Mouse (Mus musculus) ovary, postnatal 10 days (tissue): ENCODE measurements around the gene Myct1.

Experiments
- DNase-seq: peaks from one replicate; pipeline ENCODE4 v3.0.0; 2022; ENCODE audit warnings: low spot score

Gene Myct1

GRCm38 (mm10) chr10:5615186-5616040 is 21.8 kb downstream of the Myct1 start:
- DNase-seq: no peak

DNA sequence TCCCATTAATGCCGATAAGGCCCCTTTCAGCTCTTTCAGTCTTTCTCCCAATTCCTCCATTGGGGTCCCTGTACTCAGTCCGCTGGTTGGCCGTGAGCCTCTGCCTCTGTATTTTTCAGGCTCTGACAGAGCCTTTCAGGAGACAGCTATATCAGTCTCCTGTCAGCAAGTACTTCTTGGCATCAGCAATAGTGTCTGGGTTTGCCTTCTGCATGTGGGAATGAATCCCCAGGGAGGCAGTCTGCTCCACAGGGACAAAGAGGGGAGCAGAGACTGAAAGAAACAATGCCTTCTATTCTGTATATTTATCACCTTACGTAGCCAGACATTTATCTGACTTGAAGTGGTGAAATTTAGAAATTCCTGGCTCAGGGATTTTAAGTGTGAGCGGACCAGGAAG is 32.7 kb downstream of the Myct1 start:
- DNase-seq: no peak

GRCm38 (mm10) chr10:5633672-5634200 is 40.2 kb downstream of the Myct1 start:
- no peak for DNase-seq

DNA sequence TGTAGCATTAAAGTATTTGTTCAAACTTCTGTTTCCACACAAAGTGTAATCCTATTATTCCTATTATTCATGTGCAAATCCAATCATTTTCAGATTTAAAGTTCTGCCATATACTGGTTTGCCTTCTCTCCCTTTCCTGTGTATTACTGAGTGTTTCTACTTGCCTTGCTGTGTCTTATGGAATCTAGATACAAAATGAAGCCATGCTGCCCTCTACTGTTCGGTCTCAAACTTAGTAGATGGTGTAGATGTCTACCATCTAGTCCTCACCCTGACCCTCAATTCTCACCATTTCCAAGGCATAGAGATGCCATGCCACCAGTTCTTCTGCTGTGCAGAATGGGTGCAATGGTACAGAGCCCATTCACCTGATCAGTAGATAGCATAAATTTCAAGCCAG is 40.8 kb downstream of the Myct1 start:
- no peak for DNase-seq

- DNase-seq: no peak
Observed at GRCm38 (mm10) chr10:5637322-5637721, 43.7 kb downstream of the Myct1 start.

DNA sequence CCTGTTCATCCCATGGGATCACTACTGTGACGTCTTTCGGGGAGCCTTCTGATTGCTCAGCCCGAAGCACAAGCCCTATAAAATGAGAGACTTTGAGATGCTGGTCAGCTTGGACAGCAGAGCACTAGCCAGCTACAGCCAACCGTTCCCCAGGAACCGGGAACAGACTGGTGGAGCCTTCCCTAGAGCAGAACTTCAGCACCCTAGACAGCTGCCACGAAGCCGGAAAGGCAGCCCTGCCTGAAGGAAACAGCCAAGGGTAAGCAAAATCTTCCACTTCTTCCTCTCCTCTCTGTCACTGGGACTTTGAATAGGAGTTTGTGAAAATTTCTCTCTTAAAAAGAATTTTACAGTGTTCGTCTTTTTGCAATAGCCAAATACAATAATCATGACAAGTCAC is 45.5 kb downstream of the Myct1 start, which contains the start of gene Vip:
TSS of gene Vip (plus strand) at position 107 of the 400 bp plus-strand sequence.
- DNase-seq: no peak
